Mouse (Mus musculus) bone marrow, adult 2 months (tissue): ENCODE data around the gene Gm13090.

Source experiments
- CTCF ChIP-seq: fragments of 200-500 bp; IDR thresholded peaks from 2 replicates; pipeline ENCODE4 v1.5.1; 2011; ENCODE audit warnings: low read length, control low read depth; ENCODE audit not compliant: control insufficient read depth, insufficient read depth
- POLR2A ChIP-seq: fragments of 200-500 bp; IDR thresholded peaks from 2 replicates; pipeline ENCODE4 v1.6.1; 2011; ENCODE audit warnings: low read depth, mild to moderate bottlenecking, control low read depth, low read length, borderline replicate concordance; ENCODE audit not compliant: control insufficient read depth

DNA sequence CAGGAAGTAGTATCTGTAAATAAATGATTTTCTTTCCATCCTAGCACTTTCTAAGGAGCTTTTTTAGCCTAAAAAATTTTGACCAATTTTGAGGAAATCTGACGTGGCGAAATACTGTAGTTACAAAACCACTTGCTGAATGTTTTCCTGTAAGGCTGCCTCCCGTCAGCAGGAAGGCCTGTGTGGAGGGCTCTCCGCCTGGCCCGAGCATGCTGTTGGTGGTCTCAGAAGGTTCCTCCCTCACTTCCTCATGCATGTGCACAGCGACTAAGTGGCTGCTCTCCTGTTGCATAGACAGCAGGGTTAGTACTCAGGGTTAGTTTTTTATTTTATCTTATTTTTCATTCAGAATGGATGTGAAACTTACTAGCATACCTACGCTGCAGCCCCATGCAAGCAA, 18.4 kb upstream of the Gm13090 start:
- TF ChIP-seq CTCF = no peak
- no peak for TF ChIP-seq POLR2A
